Mouse (Mus musculus) lung, postnatal 0 days (tissue): ENCODE data around the gene Sirt2.

Experiments
- CTCF ChIP-seq: IDR thresholded peaks from 2 replicates; pipeline ENCODE4 v1.5.1; 2016; ENCODE audit warnings: antibody characterized with exemption, mild to moderate bottlenecking
- EP300 ChIP-seq: IDR thresholded peaks from 2 replicates; pipeline ENCODE4 v1.6.1; 2016; ENCODE audit warnings: antibody characterized with exemption, mild to moderate bottlenecking, control low read depth

DNA sequence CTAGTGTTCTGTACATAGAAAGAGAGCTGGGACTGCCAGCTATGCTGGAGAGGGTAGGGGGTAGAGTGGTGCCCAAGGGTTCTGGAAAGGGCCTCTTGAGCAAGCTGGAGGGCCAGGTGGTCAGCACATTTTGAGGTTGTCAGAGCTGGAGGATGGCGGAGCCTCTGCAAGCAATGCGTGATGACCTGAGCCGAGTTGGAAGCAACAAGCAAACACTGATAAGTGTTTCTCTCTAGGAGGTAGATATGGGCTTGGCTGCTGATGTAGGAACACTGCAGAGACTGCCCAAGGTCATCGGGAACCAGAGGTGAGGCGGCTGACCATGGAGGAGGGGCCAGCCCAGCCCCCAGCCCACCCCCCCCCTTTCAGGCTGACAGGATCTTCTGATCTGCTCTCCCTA, 64.4 kb downstream of the Sirt2 start:
- TF ChIP-seq CTCF (no peak), EP300 (no peak)
